Mouse (Mus musculus) NIH3T3 (cell line): Measurements from ENCODE around the gene Pitpnm2.

Experiments used
- DNase-seq: peaks from one replicate; pipeline ENCODE4 v3.0.0-alpha.2; 2012; ENCODE audit warnings: low read depth

Gene Pitpnm2

GRCm38 (mm10) chr5:124138066-124138465 lies 111.5 kb downstream of the Pitpnm2 start:
- no peak for DNase-seq

DNA sequence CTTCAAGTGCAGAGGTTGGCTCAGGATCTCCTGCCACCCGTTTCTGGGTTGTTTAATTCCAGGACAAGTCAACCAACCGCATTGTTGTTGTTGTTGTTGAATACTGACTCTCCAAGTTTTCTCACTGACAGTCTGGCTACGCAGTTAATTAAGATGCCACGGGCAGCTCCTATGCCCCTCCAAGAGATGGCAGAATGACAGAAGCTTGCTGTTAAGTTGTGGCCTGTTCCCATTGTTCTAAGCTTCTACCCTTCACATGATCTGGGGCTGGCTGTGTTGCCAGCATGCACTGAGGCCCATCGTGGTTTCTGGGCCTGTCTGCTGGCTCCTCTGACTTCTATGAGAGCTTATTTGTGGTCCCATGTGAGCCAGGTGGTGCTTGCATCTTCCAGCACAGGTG lies 115.3 kb downstream of the Pitpnm2 start:
- no peak for DNase-seq

DNA sequence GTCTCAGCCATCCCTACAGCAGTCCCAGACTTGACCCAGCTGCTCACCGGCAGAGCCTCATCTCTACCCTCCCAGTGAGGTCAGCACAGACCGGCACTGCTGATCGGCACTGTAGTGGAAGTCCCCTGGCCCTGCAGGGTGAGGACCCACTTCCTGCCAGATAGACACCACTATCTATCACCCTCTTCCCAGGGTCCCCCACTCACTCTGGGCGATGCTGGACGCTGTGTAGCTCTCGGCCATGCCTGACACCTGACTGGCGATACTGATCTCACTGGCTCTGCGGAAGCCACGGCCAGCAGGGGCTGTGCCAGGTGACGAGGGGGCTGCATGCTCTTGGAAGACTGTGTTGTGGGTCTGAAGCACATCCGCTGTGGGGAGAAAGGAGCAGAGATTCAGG lies 124.5 kb downstream of the Pitpnm2 start:
- no peak for DNase-seq

GRCm38 (mm10) chr5:124122357-124122756 lies 127.2 kb downstream of the Pitpnm2 start:
- no peak for DNase-seq

GRCm38 (mm10) chr5:124119204-124119603 lies 130.4 kb downstream of the Pitpnm2 start:
- no peak for DNase-seq

DNA sequence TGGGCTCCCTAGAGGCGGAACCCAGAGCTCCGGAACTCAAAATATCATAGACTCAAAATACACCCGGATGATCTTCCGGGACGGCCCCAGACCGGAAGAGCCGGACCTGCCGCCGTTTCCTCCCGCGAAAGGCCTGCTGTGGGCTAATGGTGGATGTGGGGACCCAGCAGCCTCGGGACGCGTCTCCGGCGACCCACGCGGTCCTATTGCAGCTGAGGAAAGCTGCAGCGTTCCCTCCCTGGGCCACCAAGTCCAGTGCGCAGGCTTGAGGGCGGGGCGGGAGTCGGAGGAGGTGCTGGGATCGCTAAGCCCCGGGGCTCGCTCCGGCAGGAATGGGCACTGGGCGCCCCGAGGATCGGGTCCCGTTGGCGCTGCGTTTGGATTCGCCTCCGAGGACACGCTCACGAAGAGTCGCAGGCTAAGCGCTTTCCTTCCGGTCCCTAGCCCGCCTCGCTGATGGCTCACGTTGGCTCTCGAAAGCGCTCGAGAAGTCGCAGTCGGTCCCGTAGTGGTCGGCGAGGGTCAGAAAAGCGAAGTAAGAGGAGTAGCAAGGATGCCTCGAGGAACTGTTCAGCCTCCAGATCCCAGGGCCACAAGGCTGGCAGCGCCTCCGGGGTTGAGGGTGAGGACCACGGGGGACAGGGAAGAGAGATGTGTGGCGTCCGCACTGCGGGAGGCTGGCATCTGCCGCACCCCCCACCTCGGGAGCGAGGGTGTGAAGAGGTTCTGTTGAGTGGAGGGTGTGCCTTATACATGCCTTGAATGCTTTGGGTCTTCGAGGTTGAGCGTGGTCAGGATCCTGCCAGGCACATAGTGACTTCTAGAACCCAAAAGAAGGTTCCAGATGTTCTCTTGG lies 133.3 kb downstream of the Pitpnm2 start, which contains the start of gene Arl6ip4:
TSS of gene Arl6ip4 (plus strand) at position 100 of the 856 bp plus-strand sequence.
- peak; percentile 88 for DNase-seq

DNA sequence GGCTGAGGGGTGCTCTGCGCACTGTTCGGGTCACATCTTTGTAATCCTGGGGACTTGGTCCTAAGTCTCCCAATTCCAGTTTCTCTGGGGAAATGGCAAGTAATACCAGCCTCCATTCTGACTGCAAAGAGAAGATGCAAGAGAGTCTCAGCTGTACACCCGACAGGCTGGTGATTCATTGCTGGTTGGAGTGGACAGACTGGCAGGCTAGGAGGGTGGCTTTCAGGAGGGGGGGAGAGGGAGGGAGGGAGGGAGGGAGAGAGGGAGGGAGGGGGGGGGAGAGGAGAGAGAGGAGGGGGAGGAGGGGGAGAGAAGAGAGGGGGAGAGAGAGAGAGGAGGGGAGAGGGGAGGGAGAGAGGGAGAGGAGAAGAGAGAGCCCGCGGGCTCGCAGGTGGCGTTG lies 134.0 kb downstream of the Pitpnm2 start:
- DNase-seq: peak; percentile 63

- no peak for DNase-seq
Observed at GRCm38 (mm10) chr5:124114276-124115025, 135.1 kb downstream of the Pitpnm2 start.

DNA sequence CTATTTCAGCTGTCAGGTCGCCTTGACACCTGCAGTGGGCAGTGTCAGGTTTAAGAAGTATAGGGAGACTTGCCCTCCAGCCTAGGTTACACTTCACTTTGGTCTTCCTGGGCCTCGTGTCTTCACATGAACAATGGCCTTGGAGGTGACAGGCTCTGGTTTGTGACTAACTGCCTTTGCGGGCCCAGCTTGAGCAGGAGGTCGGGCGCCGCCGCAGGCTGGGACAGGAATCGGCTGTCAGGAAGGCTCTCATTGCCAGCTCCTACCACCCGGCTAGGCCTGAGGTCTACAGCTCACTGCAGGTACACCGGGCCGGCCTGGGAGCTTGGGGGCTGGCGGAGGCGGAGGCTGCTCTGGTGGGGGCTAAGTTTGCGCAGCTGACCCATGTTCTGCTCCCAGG lies 136.5 kb downstream of the Pitpnm2 start:
- DNase-seq: peak; percentile 75

GRCm38 (mm10) chr5:124112531-124112930 lies 137.0 kb downstream of the Pitpnm2 start:
- peak; percentile 26 for DNase-seq

- peak; percentile 99 for DNase-seq
Observed at GRCm38 (mm10) chr5:124111742-124112497, 137.6 kb downstream of the Pitpnm2 start, which contains the start of gene Ogfod2. TSS of gene Ogfod2 (plus strand) at chr5:124112297.

GRCm38 (mm10) chr5:124111077-124111741 lies 138.4 kb downstream of the Pitpnm2 start:
- DNase-seq: peak; percentile 81

DNA sequence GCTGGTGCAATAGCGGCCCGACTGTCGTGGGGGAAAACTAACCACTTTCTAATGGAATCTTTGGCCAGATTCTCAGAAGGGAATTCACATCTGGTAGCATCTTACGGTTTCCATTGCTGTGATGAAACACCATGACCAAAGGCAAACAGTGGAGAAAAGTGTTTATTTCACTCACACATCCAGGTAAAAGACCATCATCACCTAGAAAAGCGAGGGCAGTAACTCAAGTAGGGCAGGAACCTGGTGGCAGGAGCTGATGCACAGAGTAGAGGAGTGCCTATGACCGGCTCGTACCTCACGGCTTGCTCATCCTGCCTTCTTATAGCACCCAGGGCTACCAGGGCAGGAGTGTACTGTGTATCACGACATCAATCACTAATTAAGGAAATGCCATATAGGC lies 146.0 kb downstream of the Pitpnm2 start:
- no peak for DNase-seq

GRCm38 (mm10) chr5:124103020-124103419 lies 146.5 kb downstream of the Pitpnm2 start:
- no peak for DNase-seq

- DNase-seq: no peak
Observed at GRCm38 (mm10) chr5:124102326-124102725, 147.2 kb downstream of the Pitpnm2 start.

DNA sequence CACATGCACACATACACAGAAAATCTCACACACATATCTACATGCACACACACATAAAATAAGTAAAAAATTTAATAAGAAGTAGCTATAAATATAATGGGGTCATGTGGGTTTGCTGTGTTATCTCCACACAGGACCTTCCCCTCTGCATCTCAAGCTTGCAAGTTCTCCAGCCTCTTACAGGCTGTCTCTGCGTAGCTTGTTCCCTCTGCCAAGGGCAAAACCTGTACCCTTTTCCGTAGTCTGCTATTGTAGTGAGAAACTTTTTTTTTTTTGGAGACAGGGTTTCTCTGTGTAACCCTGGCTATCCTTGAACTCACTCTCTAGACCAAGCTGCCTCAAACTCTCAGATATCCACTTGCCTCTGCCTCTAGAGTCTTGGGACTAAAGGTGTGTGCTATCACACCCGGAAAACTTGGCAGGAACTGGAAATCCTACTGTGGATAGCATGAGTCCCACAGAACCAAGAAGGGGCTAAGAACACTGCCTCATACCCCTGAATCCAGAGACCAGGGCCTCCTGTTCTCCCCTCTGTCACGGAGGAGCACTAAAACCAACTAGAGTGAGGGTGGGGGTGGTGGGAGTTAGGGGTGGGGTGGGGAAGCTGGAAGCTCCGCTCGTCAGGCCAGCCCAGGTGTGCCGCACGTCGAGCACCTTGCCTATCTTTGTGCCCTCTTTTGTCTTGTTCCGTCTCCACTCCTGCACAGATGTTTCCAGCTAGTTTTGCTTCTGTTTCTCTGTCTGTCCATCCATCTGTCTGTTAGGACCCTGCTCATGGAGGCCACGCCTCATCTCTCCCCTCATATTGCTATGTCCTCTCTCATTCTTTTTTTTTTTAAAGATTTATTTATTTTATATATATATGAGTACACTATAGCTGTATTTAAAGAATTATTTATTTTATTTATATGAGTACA lies 149.2 kb downstream of the Pitpnm2 start:
- no peak for DNase-seq

DNA sequence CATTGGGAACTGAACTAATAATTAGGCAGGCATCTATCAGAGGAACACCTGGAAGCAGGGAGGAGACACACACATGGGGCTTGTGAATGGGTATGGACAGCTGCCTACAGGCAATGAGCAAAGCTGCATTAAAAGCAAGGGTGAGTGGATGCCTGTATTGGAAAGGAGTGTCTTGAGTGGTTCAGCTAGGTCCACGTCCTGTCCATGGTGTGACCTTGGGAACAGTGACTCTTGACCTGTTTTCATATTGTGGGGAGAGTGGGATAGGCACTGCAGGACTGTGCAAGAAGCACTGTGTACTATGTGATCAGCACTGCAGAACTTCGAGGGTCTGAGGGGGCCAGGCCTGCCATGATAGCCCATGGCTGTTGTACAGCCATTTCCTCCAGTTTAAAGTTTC lies 150.6 kb downstream of the Pitpnm2 start:
- no peak for DNase-seq

DNA sequence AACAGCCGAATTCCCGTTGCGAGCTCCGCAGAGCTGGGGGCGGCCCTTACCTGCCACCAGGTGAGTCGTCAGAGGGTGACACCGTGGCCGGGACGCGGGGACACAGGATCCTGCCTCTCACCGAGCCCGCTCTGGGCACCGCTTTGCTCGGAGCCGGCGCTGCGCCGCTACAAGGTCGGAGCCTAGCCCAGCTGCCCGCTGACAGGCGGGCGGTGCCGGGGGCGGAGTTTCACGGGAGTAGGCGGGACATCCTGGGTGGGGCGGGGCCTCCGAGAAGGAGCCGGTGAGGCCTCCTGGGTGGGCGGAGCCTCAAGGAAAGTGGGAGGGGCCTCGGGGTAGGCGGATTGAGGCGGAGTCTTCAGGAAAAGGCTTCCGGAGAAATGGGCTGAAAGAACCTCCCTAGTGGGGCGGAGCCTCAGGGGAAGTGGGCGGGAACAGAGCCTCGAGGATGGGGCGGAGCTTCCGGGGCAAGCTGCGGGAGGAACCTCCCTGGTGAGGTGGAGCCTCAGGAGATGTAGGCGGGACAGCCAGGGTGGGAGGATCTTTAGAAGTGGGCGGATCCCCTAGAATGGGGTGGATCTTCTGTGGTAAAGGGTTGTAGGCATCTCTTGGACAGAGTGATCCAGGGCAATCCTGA lies 153.8 kb downstream of the Pitpnm2 start, which contains the start of gene Abcb9:
TSS of gene Abcb9 (minus strand) at position 203 of the 637 bp plus-strand sequence.
- DNase-seq: peak; percentile 93

GRCm38 (mm10) chr5:124095077-124095581 lies 154.4 kb downstream of the Pitpnm2 start:
- no peak for DNase-seq
